8 mouse cellular contexts compared by ENCODE assay signal in the genomic region with DNA sequence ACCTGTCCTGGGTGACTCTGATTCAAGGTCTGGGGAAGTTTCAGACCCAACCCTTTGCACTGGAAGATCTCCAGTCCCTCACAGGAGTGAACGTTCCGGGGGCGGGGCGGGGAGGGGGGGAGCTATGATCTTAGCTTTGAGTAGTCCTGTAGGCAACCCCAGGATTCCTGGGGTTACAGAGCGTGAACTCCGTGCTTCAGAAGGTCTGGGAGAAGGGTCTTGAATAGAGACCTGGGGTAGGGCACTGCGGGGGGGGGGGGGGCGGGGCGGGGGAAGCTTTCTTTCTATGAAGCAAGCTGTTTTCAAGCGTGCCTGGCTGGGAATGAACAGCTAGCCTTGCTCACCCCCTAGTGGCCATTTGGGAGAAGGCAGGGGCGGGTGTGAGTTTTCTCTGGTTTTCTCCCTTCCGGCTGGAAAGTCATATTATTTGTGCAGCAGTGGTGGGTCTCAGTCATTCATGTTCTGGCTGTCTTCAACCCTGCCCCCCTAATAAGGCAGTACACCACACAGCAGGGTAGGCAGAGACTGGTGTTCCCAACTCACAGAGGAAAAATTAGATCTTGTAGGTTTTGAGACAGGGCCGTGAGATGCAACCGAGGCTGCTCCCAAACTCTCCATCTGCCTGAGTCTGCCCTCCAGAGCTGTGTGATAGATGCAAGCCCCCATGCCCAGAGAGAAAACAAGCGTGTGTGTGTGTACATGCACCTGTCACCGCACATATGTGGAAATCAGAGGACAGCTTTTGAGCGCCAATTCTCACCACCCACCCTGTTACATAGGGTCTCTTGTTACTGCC. TPM values are rescaled to one million over a fixed set of nuclear protein-coding genes. Genes with fewer than 3 reads are reported as not detected.
DNase-seq lines count a peak whose midpoint lies in the region; ATAC-seq and TF ChIP-seq lines count a peak whose summit lies in the region.

No protein-coding gene starts in this region.

- H3K9me3 ChIP-seq in heart, embryonic 14.5 days (ENCODE audit: control insufficient read depth, low read length): no peaks in the 10 kb centered on the region

- DNase-seq in 416B (ENCODE audit: low read depth): peak; percentile 61
- peak; percentile 49 to 67 for DNase-seq in adrenal gland, postnatal 4 days (ENCODE audit: low spot score in 2 of 2)
- peak; percentile 91 for DNase-seq in kidney, postnatal 10 days
- peak; percentile 57 for DNase-seq in liver, adult 2 months (ENCODE audit: extremely low read depth, low read depth, low spot score)
- DNase-seq in naive thymus-derived CD4-positive, alpha-beta T cell, adult 2 months (ENCODE audit: low read depth): peak; percentile 47
- peak; percentile 72 for DNase-seq in splenic B cell, adult 2 months (ENCODE audit: low read depth, low spot score)

- TF ChIP-seq POLR2A in embryonic fibroblast, embryonic 13.5 days (IDR thresholded peaks at IDR 0.05; ENCODE audit: low read depth, low read length): no peak
- no peak for TF ChIP-seq POLR2A in liver, adult 2 months (IDR thresholded peaks at IDR 0.05; ENCODE audit: extremely low read depth, insufficient read depth, low read length)

- peak; percentile 72; the same call in 1 of the 2 replicates for TF ChIP-seq CTCF in embryonic fibroblast, embryonic 13.5 days (IDR thresholded peaks at IDR 0.05; ENCODE audit: borderline replicate concordance, insufficient read depth, low read length)
- peak; percentile 91 for TF ChIP-seq CTCF in liver, adult 2 months (IDR thresholded peaks at IDR 0.05; ENCODE audit: low read depth, low read length)

- H3K4me3 ChIP-seq in embryonic fibroblast, embryonic 13.5 days (ENCODE audit: insufficient read depth, low read length): no peak overlapping the region
- peak overlapping the region in 1 of 2 experiments; percentile 19; a peak in 1 of 4 replicates for H3K4me3 ChIP-seq in heart, embryonic 14.5 days (ENCODE audit: control insufficient read depth in 1 of 2, insufficient read depth in 1 of 2, low read depth in 1 of 2, low read length in 2 of 2)
- H3K4me3 ChIP-seq in liver, adult 2 months (ENCODE audit: insufficient read depth, low read depth, low read length): no peak overlapping the region

- peak overlapping the region; percentile 49 for H3K4me2 ChIP-seq in heart, embryonic 14.5 days (ENCODE audit: low read length)

- no peaks in the 10 kb centered on the region for H3K79me2 ChIP-seq in liver, adult 2 months (ENCODE audit: control insufficient read depth, insufficient read depth, low read length)

- 15% methylated on average over 17 of the region's 17 CpGs for WGBS in heart, embryonic 14.5 days
- WGBS in liver, adult 2 months: 19% methylated on average over 15 of the region's 17 CpGs

- H3K9ac ChIP-seq in heart, embryonic 14.5 days (ENCODE audit: low read length): no peak overlapping the region
- peak overlapping the region; percentile 19; the same call in 1 of the 2 replicates for H3K9ac ChIP-seq in liver, adult 2 months (ENCODE audit: low read depth, low read length)

- H3K27me3 ChIP-seq in heart, embryonic 14.5 days (ENCODE audit: control insufficient read depth, insufficient read depth, low read length): peaks cover 11% of the 10 kb centered on the region
- H3K27me3 ChIP-seq in liver, adult 2 months (ENCODE audit: control insufficient read depth, insufficient read depth, low read length): no peaks in the 10 kb centered on the region
- no peaks in the 10 kb centered on the region for H3K27me3 ChIP-seq in splenic B cell, adult 2 months (ENCODE audit: control insufficient read depth, insufficient read depth, low read length, poor library complexity, severe bottlenecking)

- no peak overlapping the region for H3K27ac ChIP-seq in embryonic fibroblast, embryonic 13.5 days (ENCODE audit: insufficient read depth, low read length)
- H3K27ac ChIP-seq in heart, embryonic 14.5 days (replicated peaks in 1 of 2; ENCODE audit: control insufficient read depth in 1 of 2, insufficient read depth in 1 of 2, low read depth in 2 of 2, low read length in 2 of 2): no peak overlapping the region
- H3K27ac ChIP-seq in liver, adult 2 months (replicated peaks; ENCODE audit: insufficient read depth, low read depth, low read length): no peak overlapping the region

- no peaks in the 10 kb centered on the region for H3K36me3 ChIP-seq in heart, embryonic 14.5 days (ENCODE audit: control insufficient read depth, insufficient read depth, low read length)
- peaks cover 4% of the 10 kb centered on the region; the same call in 1 of the 2 replicates for H3K36me3 ChIP-seq in liver, adult 2 months (ENCODE audit: control insufficient read depth, insufficient read depth, low read length)
- H3K36me3 ChIP-seq in splenic B cell, adult 2 months (ENCODE audit: control insufficient read depth, insufficient read depth, low read length, poor library complexity, severe bottlenecking): no peaks in the 10 kb centered on the region

- no peak for ATAC-seq in heart, embryonic 14.5 days (ENCODE audit: insufficient number of reproducible peaks, insufficient read depth, low FRiP score, low read depth)

- H3K4me1 ChIP-seq in embryonic fibroblast, embryonic 13.5 days (ENCODE audit: control insufficient read depth, insufficient read depth, low read length): peaks cover 20% of the 10 kb centered on the region
- no peaks in the 10 kb centered on the region; a peak in 1 of 4 replicates for H3K4me1 ChIP-seq in heart, embryonic 14.5 days (ENCODE audit: control insufficient read depth in 2 of 2, insufficient read depth in 2 of 2, low read length in 2 of 2)
- H3K4me1 ChIP-seq in liver, adult 2 months (ENCODE audit: control insufficient read depth, insufficient read depth, low read length): peaks cover 5% of the 10 kb centered on the region; the same call in 1 of the 2 replicates

RNA-seq across cellular contexts. Expression of a gene that starts 12.0 kb away (rescaled TPM):
- 10 to 100 TPM in 1 of 2 experiments, 1 to 10 TPM in 1; 2.4 to 57.1 TPM for total RNA-seq in adrenal gland, postnatal 4 days (2021)
- polyA plus RNA-seq in embryonic fibroblast, embryonic 13.5 days (2011; ENCODE audit: insufficient read length, low read depth, missing spikeins): 3.0 and 7.2 TPM in 2 replicates
- 0.16 and 0.28 TPM in 2 replicates for polyA plus RNA-seq in heart, embryonic 14.5 days (2014; fragmentation: Nextera tagmentation; extraction: Ambion mirVana)
- total RNA-seq in liver, adult 2 months (2014; rRNA removed): 169 and 210 TPM in 2 replicates
- 377 and 464 TPM in 2 replicates for polyA plus RNA-seq in liver, adult 2 months (2012; rRNA removed)

RNA-seq across cellular contexts. Expression of a gene that starts 54.6 kb away (rescaled TPM):
- total RNA-seq in adrenal gland, postnatal 4 days (2021): under 1 TPM; 0.31 to 0.39 TPM
- 1.9 and 2.2 TPM in 2 replicates for polyA plus RNA-seq in embryonic fibroblast, embryonic 13.5 days (2011; ENCODE audit: insufficient read length, low read depth, missing spikeins)
- polyA plus RNA-seq in heart, embryonic 14.5 days (2014; fragmentation: Nextera tagmentation; extraction: Ambion mirVana): 0.16 TPM in 1 of 2 replicates, not detected in the other
- not detected in 2 replicates for total RNA-seq in liver, adult 2 months (2014; rRNA removed)
- polyA plus RNA-seq in liver, adult 2 months (2012; rRNA removed): not detected in 2 replicates

Comparison
In these comparisons a context has a peak if more than half of its experiments do, and no peak if none do; other contexts are left out.
1. RNA of a gene that starts 12.0 kb away (polyA plus RNA-seq): 377 to 464 TPM in liver, adult 2 months; 3.0 to 7.2 TPM in embryonic fibroblast, embryonic 13.5 days and 0.16 to 0.28 TPM in heart, embryonic 14.5 days; every median in the first group is over 10 times any median in the second.
2. Peak in every context shown above with its lines, with median percentiles within 50 percentile points of each other: DNase-seq.